Mouse (Mus musculus) cerebellum, adult (tissue): ENCODE measurements around the gene Ddx42.
"Not testable (repeated sequence)": the region's sequence is repeated elsewhere in the genome, so short reads cannot be mapped to it uniquely, and the experiment has no call there.

ENCODE experiments used
- ATAC-seq: cut with Nextera tagmentation; 2 replicates; pipeline ENCODE4 v1.9.2; 2017; ENCODE audit warnings: mild to moderate bottlenecking, moderate library complexity, mixed read lengths; ENCODE audit not compliant: insufficient number of reproducible peaks, low FRiP score, low TSS enrichment

Gene Ddx42

DNA sequence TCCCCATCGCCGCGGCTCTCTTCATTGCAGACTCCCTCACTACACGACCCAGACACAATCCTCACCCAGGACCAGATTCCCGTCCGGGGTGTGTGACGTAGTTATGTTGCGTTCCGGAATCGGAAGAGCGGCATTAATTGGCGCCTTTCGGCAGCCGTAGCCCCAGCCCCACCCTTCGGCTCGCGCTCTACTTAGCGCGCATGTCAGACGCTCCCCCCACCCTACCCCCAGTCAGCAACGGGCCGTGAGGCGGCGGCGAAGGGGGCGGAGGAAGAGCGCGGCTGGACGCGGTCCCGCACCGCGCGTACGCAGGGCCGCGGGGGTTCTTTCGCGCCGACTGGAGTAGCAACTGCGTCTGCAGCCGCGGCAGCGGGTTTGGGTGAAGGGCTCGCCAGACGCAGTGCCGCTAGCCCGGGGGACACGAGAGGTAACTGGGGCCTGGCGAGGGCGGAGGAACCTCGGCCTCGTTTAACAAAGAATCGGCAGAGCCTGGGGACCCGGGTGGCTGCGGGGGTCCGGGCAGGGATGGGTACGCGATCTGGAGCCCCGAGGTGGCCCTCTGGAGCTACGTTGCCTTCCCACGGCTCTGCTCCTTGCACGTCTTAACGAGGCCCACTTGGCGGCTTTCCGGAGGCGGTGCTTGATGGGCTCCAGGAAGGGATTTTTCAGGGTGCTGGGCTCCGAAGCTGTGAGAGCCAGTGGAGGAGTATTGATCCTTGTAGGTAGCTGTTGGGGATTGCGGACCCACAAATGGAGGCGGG, at the start of gene Ddx42:
Gene Ddx42 (plus strand): TSS at position 197 of the 761 bp plus-strand sequence.
- ATAC-seq, result peak; percentile 85

DNA sequence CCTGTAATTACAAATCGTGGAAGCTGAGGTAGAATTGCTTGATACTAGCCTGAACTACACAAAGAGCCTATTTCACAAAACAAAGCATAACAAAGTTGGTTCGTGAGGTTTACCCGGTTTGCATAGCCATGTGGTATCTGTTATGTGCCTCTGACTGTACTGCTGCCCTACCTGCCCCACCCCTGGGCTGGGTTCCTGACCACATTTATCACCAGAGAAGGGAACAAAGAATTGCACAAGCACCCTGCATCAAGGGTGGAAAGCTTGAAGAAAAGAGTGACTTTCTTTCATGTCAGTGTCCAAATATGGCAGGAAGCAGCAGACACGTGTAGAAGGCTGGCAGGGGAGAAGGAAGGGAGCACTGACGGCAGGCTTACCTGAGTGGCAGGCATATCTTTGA, 49.3 kb upstream of the Ddx42 start:
- no peak for ATAC-seq

DNA sequence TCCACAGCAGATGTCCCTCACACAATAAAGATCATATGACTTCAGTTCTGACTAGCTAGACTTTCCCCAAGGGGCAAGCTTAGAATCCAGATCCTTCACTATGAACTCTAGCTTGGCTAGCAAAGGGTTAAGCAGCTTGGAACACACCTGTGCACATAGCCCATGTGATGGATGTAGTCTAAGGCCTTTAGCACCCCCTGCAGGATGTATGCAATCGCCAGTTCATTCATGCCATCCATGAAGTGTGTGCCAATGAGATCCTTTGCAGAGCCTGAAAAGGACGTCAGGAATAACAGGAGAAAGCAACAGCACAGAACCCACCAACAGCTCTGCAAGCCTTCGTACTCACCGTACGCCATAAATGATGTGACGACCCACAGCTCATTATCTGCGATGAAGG, 45.9 kb upstream of the Ddx42 start:
- ATAC-seq, result no peak

DNA sequence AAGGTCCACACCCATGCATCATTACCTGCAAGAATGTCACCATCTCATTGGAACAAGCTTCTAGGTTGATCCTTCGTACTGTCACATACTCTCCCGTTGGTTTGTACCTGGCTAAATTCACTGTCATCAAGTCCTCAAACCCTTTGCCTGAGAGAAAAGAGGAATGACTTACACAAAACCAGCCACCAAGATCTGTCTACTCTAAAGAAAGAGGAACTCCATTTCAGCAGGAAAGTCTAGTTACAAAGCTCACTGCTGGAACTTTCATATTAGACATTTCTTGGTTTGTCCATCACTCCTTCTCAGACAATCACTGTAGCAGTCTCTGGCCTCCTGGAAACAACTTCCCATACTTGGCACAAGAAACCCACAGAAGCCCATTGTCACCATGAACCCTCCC, 43.5 kb upstream of the Ddx42 start:
- no peak for ATAC-seq

DNA sequence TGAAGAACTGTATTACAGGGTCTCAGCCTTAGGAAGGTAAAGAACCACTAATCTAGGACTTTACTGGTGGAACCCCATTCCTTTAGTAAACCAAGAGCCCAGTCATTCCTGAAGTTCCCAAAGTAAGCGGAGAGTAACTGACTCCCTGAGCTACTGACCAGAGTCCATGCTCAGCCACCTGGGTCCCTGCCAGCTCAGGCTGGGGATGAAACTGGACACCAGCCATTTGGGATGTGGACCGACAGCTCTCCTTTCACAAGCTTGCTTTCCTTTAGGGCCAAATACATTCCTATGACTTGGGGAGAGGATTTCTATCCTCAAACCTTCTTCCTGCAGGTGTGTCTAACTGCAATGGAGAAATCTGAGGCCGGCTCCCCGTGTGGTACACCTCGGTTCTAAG, 42.4 kb upstream of the Ddx42 start:
- ATAC-seq, result no peak

DNA sequence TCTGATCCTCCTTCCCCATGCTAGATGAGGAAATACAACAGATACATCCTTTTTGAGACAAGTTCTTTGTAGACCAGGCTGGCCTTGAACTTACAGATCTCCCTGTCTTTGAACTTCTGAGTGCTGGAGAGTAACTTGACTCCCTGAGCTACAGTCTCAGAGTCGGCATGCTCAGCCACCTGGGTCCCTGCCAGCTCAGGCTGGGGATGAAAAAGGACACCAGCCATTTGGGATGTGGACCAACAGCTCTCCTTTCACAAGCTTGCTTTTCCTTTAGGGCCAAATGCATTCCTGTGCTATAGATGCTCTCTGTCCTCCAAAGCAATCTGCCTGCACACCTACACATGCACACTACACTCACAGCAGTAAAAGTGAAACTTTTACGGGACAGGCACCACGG, 41.6 kb upstream of the Ddx42 start:
- no peak for ATAC-seq

DNA sequence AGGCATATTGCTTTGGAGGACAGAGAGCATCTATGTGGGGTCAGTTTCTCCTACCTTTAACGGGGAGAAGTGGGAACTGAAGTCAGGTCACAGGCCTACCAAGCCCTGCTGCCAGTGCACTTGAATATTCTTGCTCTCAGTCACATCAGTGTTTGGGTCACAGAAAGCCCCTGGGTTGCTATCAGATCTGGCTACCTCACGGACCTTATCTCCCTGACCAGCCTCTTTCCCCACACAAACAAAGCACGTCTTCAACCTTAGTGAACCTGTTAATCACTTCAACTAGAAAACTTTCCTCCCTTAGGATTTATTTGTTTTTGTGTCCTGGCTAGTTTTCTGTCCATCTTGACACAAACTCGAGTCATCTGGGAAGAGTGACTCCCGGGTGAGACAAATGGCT, 40.4 kb upstream of the Ddx42 start:
- no peak for ATAC-seq

DNA sequence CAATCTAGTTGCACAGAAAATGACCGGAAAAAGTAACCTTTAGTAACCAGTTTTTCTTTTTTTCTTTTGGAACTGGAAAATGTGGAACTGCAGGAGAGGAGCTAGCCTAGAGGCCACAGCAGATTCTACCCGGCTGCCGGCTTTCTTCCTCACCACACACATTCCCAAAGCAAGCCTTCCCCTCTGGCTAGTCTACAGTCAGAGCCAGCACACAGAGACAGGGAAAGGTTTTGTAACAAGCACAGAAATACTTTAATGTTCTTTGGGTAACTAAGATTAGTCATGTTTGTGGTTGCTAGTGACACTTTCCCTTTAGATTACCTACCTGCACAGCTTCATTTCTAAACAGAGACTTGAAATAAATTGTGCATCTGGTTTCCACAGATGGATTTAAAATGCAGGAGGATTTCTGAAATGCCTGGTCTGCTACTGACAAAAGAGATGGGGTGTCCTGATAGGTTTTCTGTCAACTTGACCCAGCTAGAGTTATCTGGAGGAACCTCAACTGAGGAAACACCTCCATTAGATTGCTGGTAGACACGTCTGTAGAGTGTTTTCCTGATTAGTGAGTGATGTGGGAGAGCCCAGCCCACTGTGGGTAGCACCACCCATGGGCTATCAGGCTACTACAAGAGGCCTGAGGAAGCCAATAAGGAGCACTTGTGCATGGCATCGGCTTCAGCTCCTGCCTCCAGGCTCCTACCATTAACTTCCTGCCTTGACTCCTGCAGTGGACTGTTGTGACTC, 38.5 kb upstream of the Ddx42 start:
- ATAC-seq, result no peak

DNA sequence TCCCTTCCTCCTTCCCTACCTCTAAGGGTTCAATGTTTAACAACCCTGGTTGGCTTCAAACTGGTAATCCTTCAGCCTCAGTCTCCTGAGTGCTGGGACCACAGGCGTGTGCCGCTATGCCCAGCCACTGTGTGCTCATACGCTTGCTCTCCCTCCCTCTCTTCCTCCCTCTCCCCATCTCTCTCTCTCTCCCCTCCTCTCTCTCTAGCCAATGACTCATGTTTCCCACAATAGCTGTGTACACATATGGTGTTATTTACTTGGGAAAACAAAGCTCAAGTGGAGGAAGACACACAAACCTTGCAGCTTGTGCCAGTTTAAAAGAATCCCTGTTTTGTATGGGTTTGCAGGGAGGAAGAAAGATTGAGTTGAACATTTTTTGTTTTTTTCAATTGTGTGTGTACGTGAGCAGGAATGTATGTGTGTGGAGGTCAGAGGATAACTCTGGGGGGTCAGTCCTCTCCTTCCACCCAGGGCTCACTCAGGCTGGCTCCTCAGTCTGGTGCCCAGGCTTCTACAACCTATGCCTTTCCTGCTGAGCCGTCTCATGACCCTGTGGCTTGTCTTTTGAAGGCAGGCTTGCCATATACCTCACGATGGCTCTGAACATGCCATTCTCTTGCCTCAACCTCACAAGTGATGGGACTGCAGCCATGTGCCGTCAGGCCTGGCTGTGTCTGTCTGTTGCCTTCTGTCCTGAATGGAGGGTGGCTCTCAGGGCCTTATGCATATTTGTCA, 36.8 kb upstream of the Ddx42 start:
- ATAC-seq, result peak; percentile 90

DNA sequence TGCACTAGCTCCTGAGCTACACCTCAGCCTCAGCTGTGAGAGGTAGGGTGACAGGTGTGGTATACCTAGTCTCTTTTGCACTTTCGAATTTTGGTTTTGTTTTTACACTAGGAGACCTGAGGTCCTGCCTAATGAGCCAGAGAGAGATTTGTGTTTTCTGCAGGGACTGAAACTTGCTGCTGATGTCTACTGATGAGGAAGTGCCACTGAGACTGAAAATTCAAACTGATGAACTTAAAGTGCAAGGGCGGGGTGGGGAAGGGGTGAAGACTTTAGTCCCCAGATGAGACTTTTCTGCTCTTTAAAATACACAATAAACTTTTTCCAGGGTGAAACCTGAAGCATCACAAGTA, 36.3 kb upstream of the Ddx42 start:
- ATAC-seq, result no peak

DNA sequence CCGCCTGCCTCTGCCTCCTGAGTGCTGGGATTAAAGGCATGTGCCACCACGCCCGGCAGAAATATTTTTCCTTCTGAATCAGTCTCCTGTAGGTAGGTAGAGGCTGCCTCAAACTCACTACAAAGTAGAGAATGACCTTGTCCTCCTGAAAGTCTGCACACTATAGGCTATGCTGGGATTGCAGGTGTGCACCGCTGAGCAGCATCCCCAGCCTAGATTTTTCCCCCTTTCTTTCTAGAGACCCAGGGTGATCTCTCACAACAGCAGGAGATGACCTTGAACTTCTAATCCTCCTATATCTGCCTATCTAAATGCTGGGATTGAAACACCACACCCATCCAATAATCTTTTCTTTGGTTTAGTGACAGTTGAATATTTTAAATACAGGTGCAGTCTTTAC, 29.4 kb upstream of the Ddx42 start:
- ATAC-seq, result no peak

DNA sequence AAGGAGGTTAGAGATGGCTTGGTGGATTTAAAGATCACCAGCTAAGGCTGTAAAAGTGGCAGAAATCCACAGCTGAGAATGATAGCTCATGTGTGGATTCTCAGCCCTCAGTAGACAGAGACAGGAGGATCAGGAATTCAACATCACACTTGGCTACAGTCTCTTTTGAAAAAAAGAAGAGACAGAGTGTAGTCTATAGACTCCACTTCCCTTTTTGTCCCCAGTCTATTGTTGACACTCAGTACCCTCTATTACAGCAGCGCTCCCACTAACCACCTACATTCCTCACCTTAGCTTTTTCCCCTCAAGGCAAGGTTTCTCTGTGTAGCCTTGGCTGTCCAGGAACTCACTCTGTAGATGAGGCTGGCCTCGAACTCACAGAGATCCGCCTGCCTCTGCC, 25.0 kb upstream of the Ddx42 start:
- ATAC-seq, result no peak

DNA sequence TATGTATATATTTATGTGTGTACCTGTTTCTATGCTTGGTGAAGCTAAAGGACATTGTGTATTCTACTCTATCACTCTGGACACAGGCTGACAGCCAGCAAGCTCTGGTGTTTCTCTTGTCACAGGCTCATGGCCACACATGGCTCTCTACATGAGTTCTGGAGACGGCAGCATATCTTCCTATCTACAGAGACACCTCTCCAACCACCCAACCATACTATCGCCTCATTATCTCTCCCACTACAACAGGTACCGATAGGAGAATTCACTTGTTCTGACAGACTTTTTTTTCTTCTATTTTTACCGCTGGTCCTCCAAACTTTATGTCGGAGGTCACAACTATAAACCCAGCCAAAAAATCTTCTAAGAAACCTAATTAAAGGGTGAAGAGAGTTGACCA, 24.5 kb upstream of the Ddx42 start:
- ATAC-seq, result no peak

DNA sequence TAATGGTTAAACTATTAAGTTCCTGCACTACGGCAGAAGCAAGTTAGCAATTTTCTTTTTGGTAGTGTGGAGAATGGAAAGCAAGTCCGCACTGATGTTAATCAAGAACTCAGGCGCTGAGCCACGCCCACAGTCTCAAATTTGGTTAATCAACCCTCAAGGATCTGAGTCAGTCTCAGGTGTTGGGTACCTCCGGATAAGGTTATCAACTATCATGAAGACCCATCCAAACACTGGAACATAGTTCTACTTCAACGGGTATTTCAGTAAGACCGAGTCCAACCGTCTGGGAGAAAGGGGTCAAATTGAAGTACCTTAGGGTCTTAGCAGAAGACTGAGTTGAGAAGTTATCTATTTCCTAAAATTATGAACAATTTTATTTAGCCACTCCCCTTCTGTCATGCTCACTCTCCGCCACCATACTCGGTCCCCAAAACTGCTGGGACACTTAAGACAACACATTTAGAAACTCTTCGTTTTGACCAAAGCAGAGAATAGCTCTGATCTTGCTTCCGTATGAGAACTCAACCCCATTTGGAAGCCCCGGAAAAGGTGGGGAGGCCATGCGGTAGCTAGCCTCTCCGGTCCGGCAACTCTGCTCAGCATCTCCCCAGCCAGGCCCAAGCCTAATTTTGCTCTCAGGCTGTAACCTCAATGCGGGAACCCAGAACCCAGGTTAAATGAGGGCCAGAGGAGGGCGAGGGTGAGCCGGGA, 23.9 kb upstream of the Ddx42 start:
- no peak for ATAC-seq

DNA sequence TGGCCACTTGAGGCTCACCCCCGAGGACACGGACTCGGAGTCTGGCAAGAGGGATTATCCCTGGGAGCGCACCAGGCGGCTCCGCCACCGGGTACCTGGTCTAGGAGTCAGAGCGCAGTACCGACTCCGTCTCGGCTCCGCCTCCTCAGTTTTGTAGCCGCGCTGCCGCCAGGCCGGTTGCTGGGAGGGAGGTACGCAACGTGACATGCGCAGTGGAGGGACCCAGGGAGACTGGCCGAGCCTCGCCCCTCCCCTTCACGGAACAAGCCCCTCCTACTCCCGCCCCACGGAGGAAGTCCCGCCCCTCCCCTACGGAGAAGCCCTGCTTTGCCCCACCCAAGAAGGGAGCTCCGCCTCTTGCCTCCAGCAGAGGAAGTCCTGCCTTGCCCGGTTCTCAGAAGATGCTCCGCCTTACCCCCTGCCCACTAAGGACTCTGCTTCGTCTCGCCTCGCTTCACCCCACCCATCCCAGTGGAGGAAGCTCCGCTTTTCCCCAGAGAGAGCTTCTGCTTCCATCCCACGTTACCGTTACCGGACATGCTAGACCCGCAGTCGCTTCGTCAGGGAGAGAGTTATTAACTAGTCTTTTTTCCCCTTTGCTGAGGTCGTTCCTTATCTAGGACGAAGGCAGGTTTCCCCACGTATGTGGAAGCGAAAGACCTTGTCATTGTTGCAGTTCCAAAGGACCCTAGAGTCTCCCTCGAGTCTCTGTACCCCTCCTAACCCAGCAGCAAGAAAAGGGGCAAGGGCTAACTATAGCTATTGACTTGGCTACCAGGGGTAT, 23.2 kb upstream of the Ddx42 start:
- peak; percentile 95 for ATAC-seq

DNA sequence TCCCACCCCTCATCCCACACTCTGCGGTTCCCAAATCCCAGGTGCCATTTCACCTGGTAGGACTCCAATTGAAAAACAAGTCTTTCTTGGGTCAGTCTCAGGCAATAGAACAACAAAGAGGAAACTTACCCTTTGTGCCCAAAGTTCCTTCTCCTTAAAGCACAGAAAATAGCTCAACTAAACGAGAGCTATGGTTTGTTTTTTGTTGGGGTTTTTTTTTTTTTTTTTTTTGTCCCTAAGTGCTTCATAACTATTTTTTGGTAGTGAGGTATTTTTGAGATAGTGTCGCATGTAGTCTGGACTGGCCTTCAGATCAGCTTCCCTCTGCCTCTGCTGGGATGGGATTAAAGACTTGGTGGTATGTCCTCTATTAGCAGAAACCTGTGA, 22.6 kb upstream of the Ddx42 start:
- no peak for ATAC-seq

DNA sequence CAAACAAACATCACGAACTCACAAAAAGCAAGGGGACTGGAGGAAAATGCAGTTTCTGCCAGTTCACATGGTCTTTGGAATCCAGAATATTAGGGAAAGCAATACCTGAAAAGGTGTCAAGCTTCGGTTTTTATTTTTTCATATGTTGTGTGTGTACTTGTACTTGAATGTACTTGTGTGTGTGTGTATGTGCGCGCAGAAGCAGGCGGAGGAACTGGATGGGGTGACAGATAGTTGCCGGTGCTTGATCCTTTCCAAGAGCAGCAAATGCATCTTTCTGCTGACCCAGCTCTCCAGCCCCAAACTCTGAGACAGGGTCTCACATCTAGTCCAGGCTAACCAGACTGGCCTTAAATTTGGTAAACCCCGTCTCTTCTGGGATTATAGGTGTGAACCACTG, 21.8 kb upstream of the Ddx42 start:
- no peak for ATAC-seq

DNA sequence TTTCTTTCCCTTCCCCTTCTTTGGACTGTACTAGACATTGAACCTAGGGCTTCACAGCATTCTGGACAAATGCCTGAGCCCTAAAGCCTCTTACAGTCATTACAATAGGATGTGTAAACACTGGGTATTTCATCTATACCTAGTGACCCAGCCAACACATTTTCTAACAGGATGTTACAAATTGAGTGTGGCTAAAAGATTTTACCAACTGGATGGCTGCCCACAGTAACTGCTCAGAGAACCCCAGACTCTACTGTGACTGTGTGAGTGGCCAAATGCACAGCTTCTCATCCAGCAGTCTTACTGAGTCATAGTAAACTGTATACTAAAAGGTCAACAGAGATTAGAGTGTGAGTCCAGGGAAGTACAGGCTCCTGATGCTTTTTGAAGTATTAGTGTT, 21.4 kb upstream of the Ddx42 start:
- ATAC-seq, result no peak

DNA sequence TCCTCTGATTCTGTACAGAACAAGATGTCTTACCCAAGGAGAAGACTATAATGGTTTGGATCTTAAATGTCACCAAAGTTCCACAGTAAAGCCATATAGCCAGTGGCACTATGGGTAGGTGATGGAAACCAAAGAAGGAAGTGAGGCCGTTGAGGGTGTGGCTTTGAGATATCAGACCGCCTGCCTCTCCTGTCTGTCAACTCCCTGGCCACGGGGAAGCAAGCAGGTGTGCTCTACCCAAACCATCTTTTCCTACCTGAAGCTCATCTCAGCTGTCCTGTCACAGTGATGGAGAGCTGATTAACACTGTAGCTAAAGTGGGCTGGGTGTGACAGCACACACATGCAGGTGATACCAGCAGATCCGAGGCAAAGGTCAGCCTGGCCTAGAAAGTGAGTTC, 18.4 kb upstream of the Ddx42 start:
- no peak for ATAC-seq

DNA sequence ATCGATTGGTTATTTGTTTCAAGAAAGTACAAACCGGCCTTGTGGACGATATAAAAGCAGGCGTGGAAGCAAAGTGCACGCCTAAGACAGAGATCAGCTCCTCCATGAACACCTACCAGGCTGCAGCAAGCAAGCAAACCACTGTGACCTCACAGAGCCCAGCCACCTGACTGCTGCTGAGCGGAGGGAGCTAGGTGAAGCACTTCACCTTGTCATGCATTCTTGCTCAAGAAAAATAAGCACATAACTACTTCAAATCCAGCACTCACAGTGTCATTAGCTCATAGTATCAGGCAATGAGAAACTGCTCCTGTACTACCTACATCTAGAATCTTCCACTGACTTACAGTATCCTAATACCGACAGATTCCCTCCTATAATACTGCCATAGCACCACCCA, 16.7 kb upstream of the Ddx42 start:
- ATAC-seq, result not testable (repeated sequence)
